Mouse (Mus musculus): ENCODE measurements around the gene Tbx15.
"Not testable (repeated sequence)": the region's sequence is repeated elsewhere in the genome, so short reads cannot be mapped to it uniquely, and the experiment has no call there.

Tbx15 gene

GRCm38 (mm10) chr3:99266752-99267303 lies 26.6 kb downstream of the Tbx15 start:
- DNase-seq (ENCODE audit: low read depth, low spot score) = no peak

- no peak for DNase-seq (ENCODE audit: low read depth, low spot score)
These were observed 37.9 kb downstream of the Tbx15 start for GRCm38 (mm10) chr3:99277973-99278580.

- DNase-seq (ENCODE audit: low read depth, low spot score) = no peak
These were observed 39.5 kb downstream of the Tbx15 start for GRCm38 (mm10) chr3:99279718-99280117.

- DNase-seq (ENCODE audit: low read depth, low spot score) = no peak
These were observed 41.3 kb downstream of the Tbx15 start for GRCm38 (mm10) chr3:99281453-99281852.

GRCm38 (mm10) chr3:99288302-99288701 lies 48.1 kb downstream of the Tbx15 start:
- peak; percentile 39 for DNase-seq (ENCODE audit: low read depth, low spot score)

GRCm38 (mm10) chr3:99290064-99290702 lies 50.0 kb downstream of the Tbx15 start:
- DNase-seq (ENCODE audit: low read depth, low spot score) = peak; percentile 1

GRCm38 (mm10) chr3:99290878-99291277 lies 50.7 kb downstream of the Tbx15 start:
- DNase-seq (ENCODE audit: low read depth, low spot score) = no peak

GRCm38 (mm10) chr3:99291386-99291785 lies 51.2 kb downstream of the Tbx15 start:
- no peak for DNase-seq (ENCODE audit: low read depth, low spot score)

- DNase-seq (ENCODE audit: low read depth, low spot score) = no peak
These were observed 52.4 kb downstream of the Tbx15 start for GRCm38 (mm10) chr3:99292531-99292931.

GRCm38 (mm10) chr3:99294209-99294608 lies 54.0 kb downstream of the Tbx15 start:
- DNase-seq (ENCODE audit: low read depth, low spot score) = not testable (repeated sequence)

- DNase-seq (ENCODE audit: low read depth, low spot score) = no peak
These were observed 55.1 kb downstream of the Tbx15 start for GRCm38 (mm10) chr3:99295301-99295700.

GRCm38 (mm10) chr3:99296186-99296585 lies 56.0 kb downstream of the Tbx15 start:
- DNase-seq (ENCODE audit: low read depth, low spot score) = no peak

GRCm38 (mm10) chr3:99300846-99301245 lies 60.7 kb downstream of the Tbx15 start:
- no peak for DNase-seq (ENCODE audit: low read depth, low spot score)

- peak; percentile 34 for DNase-seq (ENCODE audit: low read depth, low spot score)
These were observed 70.7 kb downstream of the Tbx15 start for GRCm38 (mm10) chr3:99310877-99311276.

- DNase-seq (ENCODE audit: low read depth, low spot score) = no peak
These were observed 71.9 kb downstream of the Tbx15 start for GRCm38 (mm10) chr3:99311943-99312635.

- DNase-seq (ENCODE audit: low read depth, low spot score) = no peak
These were observed 82.2 kb downstream of the Tbx15 start for GRCm38 (mm10) chr3:99322345-99322744.

GRCm38 (mm10) chr3:99329316-99329715 lies 89.1 kb downstream of the Tbx15 start:
- no peak for DNase-seq (ENCODE audit: low read depth, low spot score)

- DNase-seq (ENCODE audit: low read depth, low spot score) = no peak
These were observed 90.9 kb downstream of the Tbx15 start for GRCm38 (mm10) chr3:99331086-99331485.

GRCm38 (mm10) chr3:99336866-99337265 lies 96.7 kb downstream of the Tbx15 start:
- DNase-seq (ENCODE audit: low read depth, low spot score) = no peak

GRCm38 (mm10) chr3:99338756-99339155 lies 98.6 kb downstream of the Tbx15 start:
- DNase-seq (ENCODE audit: low read depth, low spot score) = no peak

- no peak for DNase-seq (ENCODE audit: low read depth, low spot score)
These were observed 99.8 kb downstream of the Tbx15 start for GRCm38 (mm10) chr3:99340021-99340420.

- no peak for DNase-seq (ENCODE audit: low read depth, low spot score)
These were observed 139.6 kb downstream of the Tbx15 start for GRCm38 (mm10) chr3:99379616-99380250.
